Comparison of ENCODE assay signal across 9 mouse cellular contexts in genomic region chr17:8523986-8524385, GRCm38 (mm10). TPM values are rescaled to one million over a fixed set of nuclear protein-coding genes. Genes with fewer than 3 reads are reported as not detected.
DNase-seq lines count a peak whose midpoint lies in the region; ATAC-seq and TF ChIP-seq lines count a peak whose summit lies in the region.
"Had no signal": no experiment of that assay in that cellular context is flagged by ENCODE, and none has a peak within 500 bp of the region (broad histone marks: within the 10 kb centered on the region; RNA-seq: fewer than 3 reads in every experiment).

No protein-coding gene starts in this region.

- no peak for TF ChIP-seq CTCF in gastrocnemius, adult 2 months (IDR thresholded peaks at IDR 0.05)
- TF ChIP-seq CTCF in CH12.LX (conservative IDR thresholded peaks at IDR 0.05 in 1 of 2, IDR thresholded peaks at IDR 0.05 in 1 of 2; ENCODE audit: low read depth in 2 of 2, low read length in 2 of 2): no peak

- TF ChIP-seq POLR2A in CH12.LX (IDR thresholded peaks at IDR 0.05; ENCODE audit: low read depth, low read length): no peak

- dilution Hi-C loops in CH12.LX (cut with MboI; ENCODE audit: extremely low pct_ligation_motif_present, extremely low pct_unique_long_range_greater_than_20kb, low sequenced_read_pairs): no loop called here

- TF ChIP-seq EP300 in CH12.LX (IDR thresholded peaks at IDR 0.05; ENCODE audit: low read length): no peak

- peaks cover 66% of the 10 kb centered on the region for H3K27me3 ChIP-seq in CH12.LX (replicated peaks)
- H3K27me3 ChIP-seq in forebrain, embryonic 11.5 days (ENCODE audit: control insufficient read depth, insufficient read depth, low read length): peaks cover 23% of the 10 kb centered on the region
- H3K27me3 ChIP-seq in limb, embryonic 13.5 days: peaks cover 78% of the 10 kb centered on the region

- peak; percentile 20; the same call in 1 of the 2 replicates for ATAC-seq in forebrain, embryonic 11.5 days (replicated peaks; ENCODE audit: low FRiP score)
- no peak for ATAC-seq in limb, embryonic 13.5 days (ENCODE audit: low FRiP score, low read depth)

- H3K36me3 ChIP-seq in CH12.LX (replicated peaks in 1 of 2; ENCODE audit: control insufficient read depth in 1 of 2, insufficient read depth in 1 of 2, low read length in 1 of 2): no peaks in the 10 kb centered on the region
- no peaks in the 10 kb centered on the region for H3K36me3 ChIP-seq in forebrain, embryonic 11.5 days (ENCODE audit: control insufficient read depth, insufficient read depth, low read length)
- H3K36me3 ChIP-seq in limb, embryonic 13.5 days: no peaks in the 10 kb centered on the region

- DNase-seq in gastrocnemius, adult 2 months: no peak
- DNase-seq in gastrocnemius, postnatal 4 days (ENCODE audit: low spot score in 2 of 2): no peak
- no peak for DNase-seq in CH12.LX (ENCODE audit: extremely low read depth)
- DNase-seq in forebrain, embryonic 11.5 days (ENCODE audit: low spot score): no peak
- DNase-seq in adrenal gland, adult 18-20 months (ENCODE audit: low spot score in 2 of 2): no peak
- DNase-seq in spleen, postnatal 10 days (ENCODE audit: low spot score in 2 of 2): no peak
- no peak for DNase-seq in thymus, postnatal 14 days

- no peaks in the 10 kb centered on the region for H3K9me3 ChIP-seq in CH12.LX (replicated peaks; ENCODE audit: low read length)
- no peaks in the 10 kb centered on the region for H3K9me3 ChIP-seq in forebrain, embryonic 11.5 days (ENCODE audit: control insufficient read depth, low read length)
- no peaks in the 10 kb centered on the region for H3K9me3 ChIP-seq in limb, embryonic 13.5 days

- in situ Hi-C loops in CH12.LX (cut with MboI; ENCODE audit: low pct_ligation_motif_present, low pct_unique_long_range_greater_than_20kb, low sequenced_read_pairs): no loop called here

- whole genome bisulfite sequencing in forebrain, embryonic 11.5 days: 17% methylated on average over 3 of the region's 3 CpGs
- WGBS in limb, embryonic 13.5 days: 18% methylated on average over 3 of the region's 3 CpGs

- H3K4me1 ChIP-seq in CH12.LX (ENCODE audit: control insufficient read depth in 1 of 2, insufficient read depth in 2 of 2): peaks cover 5 to 8% of the 10 kb centered on the region in 2 experiments
- peaks cover 10% of the 10 kb centered on the region; the same call in 1 of the 2 replicates for H3K4me1 ChIP-seq in forebrain, embryonic 11.5 days (replicated peaks; ENCODE audit: control insufficient read depth, insufficient read depth, low read length)
- H3K4me1 ChIP-seq in limb, embryonic 13.5 days: peaks cover 26% of the 10 kb centered on the region

- peak overlapping the region; percentile 83 for H3K27ac ChIP-seq in gastrocnemius, adult 2 months
- H3K27ac ChIP-seq in CH12.LX (ENCODE audit: insufficient read depth, low read depth): no peak overlapping the region
- no peak overlapping the region for H3K27ac ChIP-seq in forebrain, embryonic 11.5 days (ENCODE audit: low read depth, low read length)
- no peak overlapping the region for H3K27ac ChIP-seq in limb, embryonic 13.5 days

- no peak overlapping the region for H3K9ac ChIP-seq in CH12.LX (ENCODE audit: insufficient read depth, low read depth)
- peak overlapping the region; percentile 64 for H3K9ac ChIP-seq in forebrain, embryonic 11.5 days (ENCODE audit: low read length)
- peak overlapping the region; percentile 46; the same call in 1 of the 2 replicates for H3K9ac ChIP-seq in limb, embryonic 13.5 days

- peak overlapping the region; percentile 90; the same call in 1 of the 2 replicates for H3K4me2 ChIP-seq in CH12.LX (ENCODE audit: insufficient read depth, low read depth, poor library complexity, severe bottlenecking)
- peak overlapping the region; percentile 87; the same call in 1 of the 2 replicates for H3K4me2 ChIP-seq in forebrain, embryonic 11.5 days (ENCODE audit: low read depth, low read length, severe bottlenecking)
- H3K4me2 ChIP-seq in limb, embryonic 13.5 days (replicated peaks): peak overlapping the region; percentile 97

- peak overlapping the region; percentile 73 for H3K4me3 ChIP-seq in gastrocnemius, adult 2 months
- no peak overlapping the region for H3K4me3 ChIP-seq in CH12.LX (replicated peaks in 1 of 3; ENCODE audit: low read depth in 2 of 3, low read length in 2 of 3, poor library complexity in 1 of 3)
- H3K4me3 ChIP-seq in forebrain, embryonic 11.5 days (ENCODE audit: low read depth, low read length): peak overlapping the region; percentile 53
- peak overlapping the region; percentile 53 for H3K4me3 ChIP-seq in limb, embryonic 13.5 days

- H3K79me2 ChIP-seq in CH12.LX (replicated peaks; ENCODE audit: control insufficient read depth, extremely low read depth, insufficient read depth, poor library complexity, severe bottlenecking): no peaks in the 10 kb centered on the region

- intact Hi-C loops in gastrocnemius, adult 2 months (cut with DNase I): loop anchor here (1.0 kb wide), 1 partner anchor 15 kb away; no protein-coding TSS in a partner anchor

- TF ChIP-seq RAD21 in CH12.LX (IDR thresholded peaks at IDR 0.05; ENCODE audit: low read depth, low read length): no peak

TF ChIP-seq in CH12.LX, 34 proteins besides CTCF, POLR2A, EP300 and RAD21:
- no peak for TF ChIP-seq PAX5 (IDR thresholded peaks at IDR 0.05; ENCODE audit: low read length)
- TF ChIP-seq ZNF384 (IDR thresholded peaks at IDR 0.05; ENCODE audit: low read depth, low read length): no peak
- no peak for TF ChIP-seq RCOR1 (conservative IDR thresholded peaks at IDR 0.05; ENCODE audit: low read depth, low read length)
- no peak for TF ChIP-seq CHD2 (IDR thresholded peaks at IDR 0.05; ENCODE audit: low read length)
- no peak for TF ChIP-seq MXI1 (IDR thresholded peaks at IDR 0.05; ENCODE audit: low read depth, low read length)
- TF ChIP-seq BHLHE40 (IDR thresholded peaks at IDR 0.05; ENCODE audit: low read depth, low read length): no peak
- no peak for TF ChIP-seq MEF2A (IDR thresholded peaks at IDR 0.05; ENCODE audit: borderline replicate concordance, low read depth, low read length)
- no peak for TF ChIP-seq GABPA (IDR thresholded peaks at IDR 0.05; ENCODE audit: insufficient replicate concordance, low read depth, low read length)
- no peak for TF ChIP-seq E2F4 (IDR thresholded peaks at IDR 0.05; ENCODE audit: insufficient replicate concordance, low read depth, low read length)
- TF ChIP-seq ETS1 (conservative IDR thresholded peaks at IDR 0.05; ENCODE audit: low read depth, low read length): no peak
- no peak for TF ChIP-seq TCF12 (IDR thresholded peaks at IDR 0.05; ENCODE audit: low read depth, low read length)
- TF ChIP-seq IRF4 (IDR thresholded peaks at IDR 0.05; ENCODE audit: low read depth, low read length): no peak
- no peak for TF ChIP-seq JUN (IDR thresholded peaks at IDR 0.05; ENCODE audit: insufficient read depth, low read depth, low read length)
- TF ChIP-seq SIN3A (IDR thresholded peaks at IDR 0.05; ENCODE audit: low read length): no peak
- TF ChIP-seq CHD1 (IDR thresholded peaks at IDR 0.05; ENCODE audit: low read depth, low read length): no peak
- TF ChIP-seq UBTF (IDR thresholded peaks at IDR 0.05; ENCODE audit: low read depth, low read length): no peak
- TF ChIP-seq MAFK (IDR thresholded peaks at IDR 0.05; ENCODE audit: insufficient replicate concordance, low read length): no peak
TF ChIP-seq in CH12.LX: peak in this region for 0.

RNA-seq across cellular contexts. Expression of gene Pde10a, which starts 1.2 kb away (rescaled TPM):
- 1 to 10 TPM; 4.0 to 6.0 TPM for total RNA-seq in gastrocnemius, adult 2 months (2021)
- 1 to 10 TPM; 7.5 to 8.4 TPM for total RNA-seq in gastrocnemius, postnatal 4 days (2021)
- 0.04 and 0.13 TPM in 2 replicates for total RNA-seq in CH12.LX (2012; rRNA removed)
- 0.07 and 0.21 TPM in 2 replicates for total RNA-seq in CH12.LX (2014; rRNA removed)
- 0.23 and 0.41 TPM in 2 replicates for polyA plus RNA-seq in CH12.LX (2012; ENCODE audit: insufficient read length, low read depth)
- 7.8 and 9.0 TPM in 2 replicates for polyA plus RNA-seq in forebrain, embryonic 11.5 days (2014; fragmentation: Nextera tagmentation; extraction: Ambion mirVana)
- 2.4 TPM in 2 replicates for polyA plus RNA-seq in limb, embryonic 13.5 days (2015; fragmentation: Nextera tagmentation; extraction: Ambion mirVana)
- 100 to 1,000 TPM in 1 of 2 experiments, 10 to 100 TPM in 1; 33.0 to 117 TPM for total RNA-seq in adrenal gland, adult 18-20 months (2021)

RNA-seq across cellular contexts. Expression of gene Gm17087, which starts 42.8 kb away (rescaled TPM):
- total RNA-seq in gastrocnemius, adult 2 months (2021): not detected
- not detected for total RNA-seq in gastrocnemius, postnatal 4 days (2021)
- total RNA-seq in CH12.LX (2012; rRNA removed) (not detected in 2 replicates), CH12.LX (2014; rRNA removed) (not detected in 2 replicates)
- 0.85 and 1.2 TPM in 2 replicates for polyA plus RNA-seq in CH12.LX (2012; ENCODE audit: insufficient read length, low read depth)
- not detected in 2 replicates for polyA plus RNA-seq in forebrain, embryonic 11.5 days (2014; fragmentation: Nextera tagmentation; extraction: Ambion mirVana)
- not detected in 2 replicates for polyA plus RNA-seq in limb, embryonic 13.5 days (2015; fragmentation: Nextera tagmentation; extraction: Ambion mirVana)
- not detected for total RNA-seq in adrenal gland, adult 18-20 months (2021)
- total RNA-seq: layer of hippocampus, adult 18-20 months had no signal

Comparison
In these comparisons a context has a peak if more than half of its experiments do, and no peak if none do; other contexts are left out.
1. H3K4me3 ChIP-seq: peak in gastrocnemius, adult 2 months (single experiment), forebrain, embryonic 11.5 days (single experiment) and limb, embryonic 13.5 days (single experiment); none in CH12.LX (0 of 3).
2. RNA of gene Pde10a, which starts 1.2 kb away (total RNA-seq): 33.0 to 117 TPM in adrenal gland, adult 18-20 months, 7.5 to 8.4 TPM in gastrocnemius, postnatal 4 days and 4.0 to 6.0 TPM in gastrocnemius, adult 2 months; 0.04 to 0.21 TPM in CH12.LX; every median in the first group is over 4 times any median in the second.
3. Peak in every context shown above with its lines, with median percentiles within 50 percentile points of each other: H3K4me2 ChIP-seq.